Mouse (Mus musculus) liver, embryonic 14.5 days (tissue): ENCODE data around the gene Osbpl6.

Experiments
- CTCF ChIP-seq: IDR thresholded peaks from 2 replicates; pipeline ENCODE4 v1.5.1; 2016; ENCODE audit warnings: antibody characterized with exemption, low read depth, control low read depth
- EP300 ChIP-seq: IDR thresholded peaks from 2 replicates; pipeline ENCODE4 v1.6.1; 2016; ENCODE audit warnings: antibody characterized with exemption, low read depth

DNA sequence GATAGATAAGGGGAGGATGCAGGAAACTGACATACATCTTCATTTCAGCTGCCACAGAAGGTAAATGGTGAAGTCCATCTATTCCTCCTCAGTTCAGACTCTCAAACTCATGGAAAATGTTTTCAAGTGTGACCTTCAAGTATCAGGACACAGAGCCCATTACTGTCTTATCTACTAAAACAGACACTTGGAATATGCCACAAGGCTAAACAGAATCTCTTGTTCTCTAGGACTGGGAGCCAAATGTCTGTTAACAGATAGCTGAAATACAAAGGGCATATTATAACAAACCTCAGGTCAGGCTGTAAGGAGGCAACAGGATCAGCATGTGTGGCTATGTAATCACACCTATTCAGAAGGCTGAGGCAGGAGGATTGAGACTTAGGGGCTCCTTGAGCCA is 237.5 kb downstream of the Osbpl6 start:
- TF ChIP-seq CTCF (no peak), EP300 (no peak)
